Mouse (Mus musculus): ENCODE measurements around the gene Nup210l.
A peak's percentile ranks its signal among the peaks of the same experiment; 100 is the strongest.
"Not testable (repeated sequence)": the region's sequence is repeated elsewhere in the genome, so short reads cannot be mapped to it uniquely, and the experiment has no call there.

Gene Nup210l

DNA sequence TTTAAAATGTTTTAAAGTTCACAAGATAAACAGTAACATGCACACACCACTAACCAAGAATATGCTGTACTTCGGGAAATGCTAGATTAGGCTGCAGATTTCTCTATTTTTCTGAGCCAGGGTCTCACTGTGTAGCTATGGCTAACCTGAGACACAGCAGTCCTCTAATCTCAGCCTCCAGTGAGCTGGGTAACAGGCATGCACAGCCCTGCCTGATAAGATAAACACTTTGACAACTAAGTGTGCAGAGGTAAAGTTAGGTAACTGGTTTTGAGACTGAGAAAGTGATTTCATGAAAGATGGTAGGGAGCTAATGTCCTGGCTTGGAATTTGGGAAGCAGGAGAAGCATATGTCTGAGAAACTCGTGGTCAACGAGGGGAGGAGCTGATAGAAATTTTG is 9.5 kb upstream of the Nup210l start:
- no peak for DNase-seq (ENCODE audit: low read depth, low spot score)

DNA sequence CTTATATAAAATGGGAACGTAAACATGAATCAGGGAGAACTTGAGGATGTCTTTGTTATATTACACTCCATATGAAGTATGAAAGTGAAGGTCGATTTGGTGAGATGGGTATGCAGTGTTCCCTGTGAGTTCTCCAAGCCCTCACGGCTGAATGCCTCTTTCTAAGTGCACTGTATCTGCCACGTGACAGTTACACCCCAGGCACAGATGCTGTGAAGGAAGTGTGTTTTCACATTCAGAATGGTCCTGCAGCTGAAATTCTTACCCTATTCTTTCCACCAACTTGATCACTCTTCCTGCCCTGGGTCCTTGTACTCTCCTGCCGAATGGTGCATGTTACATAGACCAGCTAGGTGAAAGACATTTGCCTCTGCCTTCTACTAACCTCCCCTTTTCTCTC is 6.0 kb upstream of the Nup210l start:
- DNase-seq (ENCODE audit: low read depth, low spot score) = no peak

DNA sequence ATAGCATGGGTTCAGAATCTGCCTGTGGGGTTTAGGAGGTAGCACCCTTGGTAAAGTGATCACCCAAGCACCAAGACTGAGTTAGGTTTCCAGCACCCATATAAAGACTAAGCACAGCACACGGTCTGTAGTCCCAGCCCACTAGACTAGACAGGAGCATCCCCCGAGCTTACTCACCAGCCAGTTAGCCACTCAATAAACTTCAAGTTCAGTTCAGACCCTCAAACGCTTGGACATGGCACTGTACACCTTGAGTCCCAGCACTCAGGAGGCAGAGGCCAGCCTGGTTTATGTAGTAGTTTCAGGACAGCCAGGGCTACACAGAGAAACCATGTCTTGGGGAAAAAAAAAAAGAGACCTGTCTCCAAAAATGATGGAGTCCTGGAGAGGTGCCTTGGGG is 2.9 kb upstream of the Nup210l start:
- DNase-seq (ENCODE audit: low read depth, low spot score) = no peak

DNA sequence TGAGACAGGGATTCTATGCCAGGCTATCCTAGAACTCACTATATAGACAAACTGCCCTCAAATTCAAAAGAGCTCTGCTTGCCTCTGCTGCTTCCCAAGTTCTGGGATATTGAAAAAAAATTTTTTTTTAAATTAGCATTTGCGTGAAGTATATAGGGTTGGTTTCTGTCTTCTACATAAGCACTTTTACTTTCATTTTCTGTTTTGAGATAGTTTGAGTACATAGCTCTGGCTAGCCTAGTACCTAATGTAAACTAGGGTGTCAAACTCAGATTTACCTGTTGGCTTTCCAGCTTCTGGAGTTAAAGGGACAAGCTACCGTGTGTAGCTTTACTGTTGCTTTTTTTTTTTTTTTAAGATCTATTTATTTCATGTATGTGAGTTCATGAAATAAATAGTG is 2.3 kb upstream of the Nup210l start:
- peak; percentile 35 for DNase-seq (ENCODE audit: low read depth, low spot score)

DNA sequence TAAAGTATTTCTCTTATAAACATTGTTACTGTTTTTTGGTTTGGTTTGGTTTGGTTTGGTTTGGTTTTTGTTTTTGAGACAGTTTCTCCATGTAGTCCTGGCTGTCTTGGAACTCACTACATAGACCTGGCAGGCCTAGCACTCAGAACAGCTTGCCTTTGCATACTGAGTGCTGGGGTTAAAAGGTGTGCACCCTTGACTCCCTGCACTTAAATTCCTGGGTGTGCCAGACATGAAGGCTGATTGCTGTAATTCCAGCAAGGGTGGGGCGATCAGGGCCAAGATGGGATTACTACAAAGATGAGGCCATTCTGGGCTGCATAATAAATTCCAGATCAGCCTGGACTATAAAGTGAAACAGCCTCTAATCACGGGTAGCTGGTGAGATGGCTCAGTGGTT is 1.7 kb upstream of the Nup210l start:
- no peak for DNase-seq (ENCODE audit: low read depth, low spot score)

DNA sequence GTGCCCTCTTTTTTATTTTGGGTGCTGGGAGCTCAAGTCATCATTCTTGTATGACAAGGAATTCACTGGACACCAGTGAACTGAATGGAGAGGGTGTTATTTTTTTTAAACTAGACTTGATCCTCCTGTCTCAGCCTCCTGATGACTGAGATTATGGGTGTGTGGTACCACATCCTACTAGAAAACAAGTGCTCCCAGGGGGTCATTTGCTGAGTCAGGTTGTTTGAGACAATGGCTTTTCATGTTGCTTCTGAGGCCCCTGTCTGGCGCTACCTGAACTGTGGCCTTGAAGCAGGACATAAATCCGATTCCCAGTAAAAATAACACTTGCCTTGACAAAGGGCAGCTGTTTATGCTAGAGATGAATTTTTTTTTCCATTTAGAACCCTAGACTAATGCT is 756 bp upstream of the Nup210l start:
- no peak for DNase-seq (ENCODE audit: low read depth, low spot score)

DNA sequence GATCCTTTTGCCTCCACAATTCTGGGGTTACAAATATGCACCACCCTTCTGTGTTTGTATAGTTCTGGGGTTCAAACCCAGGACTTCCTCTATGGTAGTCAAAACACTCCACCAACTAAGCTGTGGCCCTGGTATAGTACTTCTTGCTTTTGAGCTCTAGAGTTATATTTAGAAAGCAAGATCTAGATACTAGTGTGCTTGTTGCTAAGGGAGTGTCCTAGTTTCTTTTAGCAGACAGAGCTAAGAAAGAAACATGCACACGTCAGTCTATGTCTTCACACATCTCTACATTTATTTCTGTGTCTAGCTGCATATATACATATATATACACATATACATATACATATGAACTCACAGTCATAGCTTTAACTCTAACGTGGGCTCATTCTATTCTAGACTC is 7.8 kb downstream of the Nup210l start:
- no peak for DNase-seq (ENCODE audit: low read depth, low spot score)

DNA sequence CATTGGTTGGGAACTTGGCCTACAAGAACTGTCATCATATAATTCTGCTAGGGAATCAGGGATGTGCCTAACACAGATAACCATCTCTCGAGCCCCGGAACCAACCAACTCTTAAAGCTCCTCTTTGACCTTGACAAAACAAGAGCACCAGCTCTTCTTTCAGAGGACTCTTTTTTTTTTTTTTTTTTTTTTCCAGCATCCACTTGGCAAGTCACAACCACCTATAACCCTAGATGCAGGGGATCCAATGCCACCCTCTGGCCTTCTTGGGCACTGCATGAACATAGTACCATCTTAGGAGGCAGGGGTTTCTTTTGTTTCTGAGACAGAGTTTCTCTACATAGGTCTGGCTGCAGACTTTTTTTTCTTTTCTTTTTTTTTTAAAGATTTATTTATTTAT is 10.4 kb downstream of the Nup210l start:
- no peak for DNase-seq (ENCODE audit: low read depth, low spot score)

DNA sequence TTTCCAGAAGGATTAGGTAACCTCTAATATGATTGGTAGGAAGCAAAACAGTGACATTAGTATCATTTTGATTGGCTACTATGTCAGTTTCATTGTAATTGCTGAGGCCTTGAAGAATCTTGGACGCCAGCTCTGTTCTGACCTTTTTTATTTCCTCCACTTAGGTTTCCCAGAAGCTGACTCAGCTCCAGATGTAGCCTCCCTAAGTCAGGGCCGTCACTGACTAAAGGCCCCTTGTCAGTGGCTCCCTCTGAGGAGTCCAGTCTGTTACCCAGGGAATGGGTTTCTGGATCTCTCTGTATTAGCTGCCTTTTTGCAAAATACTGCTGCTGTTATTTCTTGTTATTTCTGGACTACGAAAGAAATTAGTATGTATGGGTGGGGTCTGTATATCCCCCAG is 11.6 kb downstream of the Nup210l start:
- DNase-seq (ENCODE audit: low read depth, low spot score) = no peak

DNA sequence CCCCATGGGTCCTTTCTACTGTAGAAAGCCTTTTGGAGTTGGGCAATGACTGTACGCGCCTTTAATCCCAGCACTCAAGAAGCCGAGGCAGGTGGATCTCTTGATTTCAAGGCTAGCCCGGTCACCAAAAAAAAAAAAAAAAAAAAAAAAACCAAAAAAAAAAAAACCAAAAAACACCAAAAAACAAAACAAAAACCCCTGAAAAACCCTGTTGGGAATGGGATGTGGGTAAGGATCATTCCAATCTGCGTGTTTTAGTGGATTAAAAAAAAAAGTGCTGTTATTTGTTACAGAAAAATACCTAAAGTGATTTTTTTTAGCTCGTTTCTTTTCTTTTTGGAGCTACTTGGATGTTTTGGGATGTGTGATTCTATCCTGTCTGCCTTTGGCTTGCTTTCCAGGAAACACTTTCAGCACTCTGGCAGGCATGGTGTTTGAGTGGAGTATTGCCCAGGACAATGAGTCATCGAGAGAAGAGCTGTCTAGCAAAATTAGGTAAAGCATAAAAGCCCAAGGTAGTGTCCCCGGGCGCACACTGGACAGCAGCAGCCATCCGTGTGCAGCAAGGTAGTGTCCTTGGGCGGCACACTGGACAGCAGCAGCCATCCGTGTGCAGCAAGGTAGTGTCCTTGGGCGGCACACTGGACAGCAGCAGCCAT is 14.3 kb downstream of the Nup210l start:
- no peak for DNase-seq (ENCODE audit: low read depth, low spot score)

DNA sequence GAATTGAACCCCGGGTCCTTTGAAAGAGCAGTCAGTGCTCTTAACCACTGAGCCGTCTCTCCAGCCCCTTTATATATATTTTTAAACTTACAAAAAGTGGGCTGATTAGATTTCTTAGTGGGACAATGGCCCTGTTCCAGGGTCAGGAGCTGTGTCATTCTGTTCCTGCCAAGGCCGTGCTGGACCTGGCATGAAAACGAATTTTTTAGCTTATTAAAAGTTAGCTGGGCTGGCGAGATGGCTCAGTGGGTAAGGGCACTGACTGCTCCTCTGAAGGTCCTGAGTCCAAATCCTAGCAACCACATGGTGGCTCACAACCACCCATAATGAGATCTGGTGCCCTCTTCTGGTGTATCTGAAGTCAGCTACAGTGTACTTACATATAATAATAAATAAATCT is 18.1 kb downstream of the Nup210l start:
- DNase-seq (ENCODE audit: low read depth, low spot score) = not testable (repeated sequence)

DNA sequence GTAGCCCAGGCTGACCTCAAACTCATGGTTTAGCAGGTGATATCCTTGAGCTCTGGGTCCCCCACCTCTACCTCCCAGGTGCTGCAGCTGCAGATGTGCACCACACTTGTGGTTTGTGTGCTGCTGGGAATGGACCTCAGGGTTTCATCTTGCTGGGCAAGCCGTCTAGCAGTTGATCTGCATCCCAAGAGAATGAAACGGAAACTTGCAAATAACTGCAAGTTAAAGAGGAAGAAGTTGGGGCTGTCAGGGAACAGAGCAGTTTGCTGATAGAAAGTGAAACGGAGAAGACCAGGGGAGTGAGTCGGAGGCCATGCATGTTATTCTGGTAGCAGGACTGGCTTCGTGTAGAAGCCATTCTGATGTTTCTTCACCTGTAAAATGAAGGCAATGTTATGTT is 21.8 kb downstream of the Nup210l start:
- DNase-seq (ENCODE audit: low read depth, low spot score) = no peak

DNA sequence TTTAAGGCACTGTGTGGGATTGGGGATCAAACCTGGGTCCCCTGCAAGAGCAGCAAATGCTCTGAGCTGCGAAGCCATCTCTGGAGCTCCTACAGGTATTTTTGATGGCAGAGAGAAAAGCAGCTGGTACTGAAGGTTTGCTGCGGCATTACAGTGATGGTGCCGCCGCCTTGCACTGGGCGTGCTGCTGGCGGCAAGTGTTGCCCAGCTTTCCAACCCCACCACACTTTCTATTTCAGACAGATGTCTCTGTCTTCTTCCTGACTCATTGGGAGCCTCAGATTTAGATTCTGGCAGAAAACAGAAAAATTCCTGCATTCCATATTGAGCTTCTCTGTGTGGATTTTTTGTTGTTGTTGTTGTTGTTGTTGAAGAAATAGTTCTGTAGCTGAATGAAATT is 23.9 kb downstream of the Nup210l start:
- no peak for DNase-seq (ENCODE audit: low read depth, low spot score)

DNA sequence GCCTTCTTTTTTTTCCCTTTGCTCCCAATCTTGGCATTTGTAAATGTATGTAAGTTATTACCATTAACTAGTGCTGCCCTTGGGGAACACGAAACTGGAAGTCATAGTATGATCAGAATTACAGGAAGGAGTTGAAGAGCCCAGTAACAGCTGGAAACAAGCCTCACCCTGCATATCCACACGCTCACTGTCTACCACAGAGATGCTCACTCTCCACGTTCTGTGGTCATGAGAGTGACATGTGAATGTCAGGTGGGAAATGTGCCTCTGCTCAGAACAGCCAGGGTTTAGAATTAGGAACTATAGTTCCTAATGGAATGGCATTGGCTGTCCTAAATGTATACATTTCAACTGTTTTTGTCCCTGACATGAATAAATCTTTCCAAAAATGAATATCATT is 28.8 kb downstream of the Nup210l start:
- no peak for DNase-seq (ENCODE audit: low read depth, low spot score)

DNA sequence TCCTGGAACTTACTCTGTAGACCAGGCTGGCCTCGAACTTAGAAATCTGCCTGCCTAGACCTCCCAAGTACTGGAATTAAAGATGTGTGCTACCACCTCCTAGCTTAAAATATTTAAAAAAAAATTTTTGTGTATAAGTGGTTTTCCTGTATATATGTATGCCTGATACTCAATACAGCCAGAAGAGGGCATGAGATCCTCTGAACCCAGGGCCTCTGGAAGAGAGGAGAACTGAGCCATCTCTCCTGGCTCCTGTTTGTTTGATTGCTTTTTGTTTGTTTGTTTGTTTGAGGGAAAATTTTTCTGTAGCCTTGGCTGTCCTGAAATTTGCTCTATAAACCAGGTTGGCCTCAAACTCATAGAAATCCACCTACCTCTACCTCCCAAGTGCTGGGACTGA is 29.4 kb downstream of the Nup210l start:
- no peak for DNase-seq (ENCODE audit: low read depth, low spot score)

DNA sequence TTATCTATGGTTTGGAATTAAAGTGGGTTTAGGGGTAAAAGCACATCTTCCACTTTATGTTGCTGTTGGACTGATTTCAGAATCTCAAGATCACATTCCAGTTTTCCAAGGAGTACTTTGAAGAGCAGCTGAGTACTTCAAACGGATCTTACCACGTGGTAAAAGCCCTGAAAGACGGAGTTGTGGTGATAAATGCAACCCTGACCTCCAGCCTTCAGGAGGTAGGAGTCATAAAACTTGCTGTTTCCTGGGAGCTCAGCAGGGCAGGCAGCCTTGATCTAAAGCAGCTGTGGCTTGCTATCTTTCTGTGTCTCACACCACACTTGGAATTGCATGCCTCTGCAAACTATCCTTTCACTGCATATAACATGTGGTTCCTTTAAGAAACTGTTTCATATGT is 30.6 kb downstream of the Nup210l start:
- no peak for DNase-seq (ENCODE audit: low read depth, low spot score)

DNA sequence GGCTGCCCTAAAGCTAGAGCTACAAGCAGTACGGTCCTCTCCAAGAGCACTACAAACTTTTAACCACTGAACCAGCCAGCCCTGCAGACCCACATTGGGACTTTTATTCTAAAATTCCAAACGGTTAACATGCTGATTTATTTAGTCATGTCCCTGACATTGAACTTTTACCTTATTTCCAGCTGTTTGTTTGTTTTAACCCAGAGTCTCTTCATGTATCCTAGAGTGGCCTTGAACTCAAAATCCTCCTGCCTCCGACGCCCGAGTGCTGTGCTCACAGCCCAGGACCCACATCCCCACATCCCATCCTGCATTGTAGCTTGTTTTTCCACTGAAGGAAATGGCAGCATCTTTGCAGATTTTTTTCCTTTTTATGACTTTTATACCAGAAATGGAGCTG is 31.1 kb downstream of the Nup210l start:
- DNase-seq (ENCODE audit: low read depth, low spot score) = no peak

DNA sequence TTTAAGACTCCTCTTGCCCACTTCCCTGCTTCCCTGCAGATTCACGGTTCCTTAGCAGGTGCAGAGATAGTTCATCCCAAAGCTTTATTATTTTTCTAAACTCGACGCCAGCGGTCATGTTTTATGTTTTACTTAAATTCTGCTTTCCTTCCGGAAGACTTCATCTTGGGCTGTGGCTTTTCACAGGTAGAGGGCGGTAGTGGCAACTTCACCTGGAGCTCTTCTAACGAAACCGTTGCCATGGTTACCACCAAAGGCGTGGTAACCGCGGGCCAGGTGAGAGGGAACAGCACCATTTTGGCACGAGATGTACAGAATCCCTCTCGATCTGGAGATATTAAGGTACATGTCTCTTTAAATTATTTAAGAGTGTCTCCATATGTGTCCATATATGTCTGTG is 32.7 kb downstream of the Nup210l start:
- peak; percentile 47 for DNase-seq (ENCODE audit: low read depth, low spot score)

DNA sequence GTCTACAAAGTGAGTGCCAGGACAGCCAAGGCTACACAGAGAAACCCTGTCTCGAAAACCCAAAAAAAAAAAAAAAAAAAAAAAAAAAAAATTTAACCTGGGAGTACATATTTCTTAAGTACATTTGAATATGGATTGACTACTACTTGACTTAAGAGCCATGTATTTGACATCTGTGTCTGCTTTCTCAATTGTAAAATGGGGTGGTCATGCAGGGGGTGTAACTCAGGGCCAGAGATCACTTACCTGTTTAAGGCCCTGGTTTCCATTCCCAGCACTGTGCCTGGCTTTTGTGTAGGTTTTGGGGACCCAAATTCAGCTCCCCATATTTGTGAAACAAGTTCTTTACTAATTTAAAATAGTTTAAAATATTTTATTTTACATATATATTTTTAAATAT is 33.7 kb downstream of the Nup210l start:
- DNase-seq (ENCODE audit: low read depth, low spot score) = no peak

DNA sequence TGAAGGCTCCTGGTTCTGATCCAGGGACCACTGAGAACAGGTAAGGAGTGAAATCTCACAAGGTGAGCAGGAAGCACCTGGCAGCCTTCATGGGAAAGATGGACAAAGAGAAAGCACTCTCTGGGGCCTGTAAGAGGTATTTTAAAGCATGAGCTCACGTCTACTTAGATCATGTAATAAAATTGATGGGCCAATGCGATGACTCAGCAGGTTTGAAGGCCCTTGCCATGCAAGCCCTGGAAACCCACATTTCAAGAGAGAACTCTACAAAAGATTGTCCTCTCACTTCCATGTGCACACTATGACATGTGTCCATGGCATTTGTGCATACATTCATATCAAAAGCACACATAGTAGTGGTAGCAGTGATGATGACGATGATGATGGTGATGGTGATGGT is 36.0 kb downstream of the Nup210l start:
- DNase-seq (ENCODE audit: low read depth, low spot score) = no peak

DNA sequence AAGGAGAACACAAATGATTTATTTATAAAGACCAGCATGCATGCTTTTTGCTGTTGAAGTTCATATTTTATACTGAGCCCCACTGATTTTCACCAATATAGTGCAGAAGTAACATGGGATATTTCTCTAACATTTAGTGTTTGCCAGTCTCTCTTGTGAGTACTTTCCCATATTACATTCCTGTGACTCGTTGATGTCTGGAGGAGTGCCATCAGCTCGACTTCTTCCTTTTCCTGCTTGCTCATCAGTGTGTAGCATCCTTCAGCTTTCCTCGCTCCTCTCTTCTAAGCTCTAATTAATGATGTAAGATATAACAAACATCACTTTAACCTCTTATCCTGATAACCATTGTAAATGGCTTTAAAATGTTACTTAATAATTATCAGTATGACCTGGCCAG is 41.5 kb downstream of the Nup210l start:
- no peak for DNase-seq (ENCODE audit: low read depth, low spot score)

DNA sequence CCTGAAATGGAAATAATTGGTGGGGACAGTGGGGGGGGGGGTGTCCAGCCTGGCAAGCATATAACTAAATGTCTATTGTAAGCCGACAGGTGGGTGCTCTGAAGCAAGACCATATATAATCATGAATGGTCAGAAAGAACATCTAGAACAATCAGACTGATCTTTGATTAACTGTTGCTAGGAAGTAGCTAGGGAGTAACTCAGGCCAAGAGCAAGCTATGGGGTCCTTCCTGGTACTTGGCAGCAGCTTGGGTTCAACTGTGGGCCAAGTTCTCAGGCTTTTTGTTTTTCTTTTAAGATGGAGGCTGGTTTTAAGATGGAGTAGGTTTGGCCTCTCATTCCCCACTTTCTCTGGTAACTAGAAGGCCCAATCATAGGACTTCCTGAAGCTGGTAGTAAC is 42.7 kb downstream of the Nup210l start:
- no peak for DNase-seq (ENCODE audit: low read depth, low spot score)

DNA sequence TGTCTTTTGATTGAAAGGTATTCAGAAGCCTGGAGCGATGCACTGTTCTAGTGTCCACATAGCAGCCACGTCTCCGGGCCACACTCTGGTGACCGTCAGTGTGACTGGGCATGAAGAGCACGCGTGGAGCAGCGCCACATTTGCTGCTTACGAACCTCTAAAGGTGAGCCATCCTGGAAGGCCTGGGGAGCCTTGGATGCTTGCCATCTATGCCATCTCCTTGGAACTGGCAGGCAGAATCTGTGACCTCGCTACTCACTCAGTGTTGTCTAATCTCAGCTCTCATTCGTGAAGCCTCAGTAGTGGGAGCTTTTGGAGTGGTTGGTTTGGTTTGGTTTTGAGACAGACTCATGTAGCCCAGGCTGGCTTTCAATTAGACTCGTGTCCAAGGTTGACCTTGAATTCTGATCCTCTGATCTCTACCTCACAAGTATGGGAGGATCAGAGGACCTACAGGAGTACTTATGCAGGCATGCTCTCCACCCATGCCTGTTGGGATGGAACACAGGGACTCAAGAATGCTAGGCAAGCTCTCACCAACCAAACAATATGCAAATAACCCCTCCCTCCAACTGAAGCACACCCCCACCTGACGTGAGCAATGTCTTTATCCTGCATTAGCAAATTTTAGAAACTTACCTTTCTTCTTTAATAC is 47.3 kb downstream of the Nup210l start:
- DNase-seq (ENCODE audit: low read depth, low spot score) = no peak

DNA sequence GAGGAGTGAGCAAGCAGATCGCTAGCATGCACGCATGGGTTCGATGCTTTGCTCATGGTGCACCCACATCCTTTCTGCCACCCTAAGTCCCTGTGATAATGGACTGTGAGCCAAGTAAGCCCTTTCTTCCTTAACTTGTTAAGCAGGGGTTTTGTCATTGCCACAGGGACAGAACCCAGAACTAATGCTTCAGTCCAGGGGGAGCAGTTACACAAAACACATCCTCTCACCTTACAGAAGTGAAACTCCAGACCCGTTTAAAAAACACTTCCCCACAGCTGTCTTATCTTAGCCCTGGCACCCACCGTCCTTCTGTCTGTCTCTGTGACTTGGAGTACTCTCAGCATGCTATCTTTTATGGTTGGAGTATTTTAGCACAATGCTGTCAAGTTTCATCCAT is 52.1 kb downstream of the Nup210l start:
- DNase-seq (ENCODE audit: low read depth, low spot score) = no peak
